Comparison of ENCODE assay signal across 20 mouse cellular contexts in the genomic region with DNA sequence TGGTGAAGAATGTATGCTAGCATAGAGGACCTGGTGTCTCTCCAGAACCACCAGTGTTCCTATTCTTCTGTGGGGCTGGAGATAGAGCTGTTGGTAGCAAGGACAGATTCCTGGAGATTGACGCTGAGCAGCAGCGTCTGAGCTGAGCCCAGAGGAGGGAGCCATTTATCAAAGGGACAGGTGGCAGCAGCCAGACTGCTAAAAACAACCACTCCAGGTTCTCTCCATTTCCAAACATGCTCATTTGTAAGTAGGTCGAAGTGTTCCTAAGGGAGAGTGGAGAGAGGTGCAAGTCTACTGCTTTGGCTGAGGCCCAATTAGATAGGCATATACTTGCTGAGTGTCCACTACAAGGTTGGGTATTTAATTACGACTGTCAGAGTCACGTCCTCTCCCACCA.
DNase-seq lines count a peak whose midpoint lies in the region; ATAC-seq and TF ChIP-seq lines count a peak whose summit lies in the region.
"Had no signal": no experiment of that assay in that cellular context is flagged by ENCODE, and none has a peak within 500 bp of the region (broad histone marks: within the 10 kb centered on the region; RNA-seq: fewer than 3 reads in every experiment).

No protein-coding gene starts in this region.

- H3K36me3 ChIP-seq in heart, embryonic 15.5 days, result no peaks in the 10 kb centered on the region
- H3K36me3 ChIP-seq in heart, embryonic 11.5 days (ENCODE audit: control insufficient read depth, insufficient read depth, low read length), result no peaks in the 10 kb centered on the region
- H3K36me3 ChIP-seq: embryonic facial prominence, embryonic 15.5 days; hindbrain, embryonic 15.5 days; intestine, embryonic 15.5 days; liver, embryonic 13.5 days; midbrain, embryonic 12.5 days had no signal

- H3K9me3 ChIP-seq in heart, embryonic 15.5 days (replicated peaks), result no peaks in the 10 kb centered on the region
- H3K9me3 ChIP-seq in heart, embryonic 11.5 days (replicated peaks; ENCODE audit: control insufficient read depth, low read length), result no peaks in the 10 kb centered on the region
- H3K9me3 ChIP-seq: embryonic facial prominence, embryonic 15.5 days; hindbrain, embryonic 15.5 days; intestine, embryonic 15.5 days; limb, embryonic 13.5 days; liver, embryonic 13.5 days; midbrain, embryonic 12.5 days had no signal

- TF ChIP-seq POLR2A in cerebellum, adult 2 months (IDR thresholded peaks at IDR 0.05; ENCODE audit: borderline replicate concordance, insufficient read depth, low read length), result no peak

- no peaks in the 10 kb centered on the region for H3K27me3 ChIP-seq in heart, embryonic 15.5 days
- H3K27me3 ChIP-seq in heart, embryonic 11.5 days (ENCODE audit: control insufficient read depth, insufficient read depth, low read length), result no peaks in the 10 kb centered on the region
- H3K27me3 ChIP-seq in cerebellum, adult 2 months (ENCODE audit: control insufficient read depth, insufficient read depth, low read length), result no peaks in the 10 kb centered on the region
- H3K27me3 ChIP-seq: embryonic facial prominence, embryonic 15.5 days; hindbrain, embryonic 15.5 days; intestine, embryonic 15.5 days; limb, embryonic 13.5 days; midbrain, embryonic 12.5 days had no signal

- no peak overlapping the region for H3K4me3 ChIP-seq in heart, embryonic 15.5 days
- H3K4me3 ChIP-seq in heart, embryonic 11.5 days (ENCODE audit: low read depth, low read length), result no peak overlapping the region
- H3K4me3 ChIP-seq in cerebellum, adult 2 months (replicated peaks; ENCODE audit: insufficient read depth, low read depth, low read length), result no peak overlapping the region
- H3K4me3 ChIP-seq: embryonic facial prominence, embryonic 15.5 days; hindbrain, embryonic 15.5 days; intestine, embryonic 15.5 days; limb, embryonic 13.5 days; liver, embryonic 13.5 days; midbrain, embryonic 12.5 days had no signal

- peak; percentile 37 for DNase-seq in gastrocnemius, adult 18-20 months (ENCODE audit: low spot score)
- no peak for DNase-seq in gastrocnemius, postnatal 4 days (ENCODE audit: low spot score in 2 of 2)
- peak; percentile 18 to 44 for DNase-seq in cerebellum, adult 2 months
- peak; percentile 37 for DNase-seq in cerebellum, adult 9-11 months
- DNase-seq in ovary, postnatal 36 days (ENCODE audit: low spot score), result no peak
- DNase-seq: heart, postnatal 4 days; kidney, adult 9 months; kidney, postnatal 36 days; liver, embryonic 13.5 days; lung, embryonic 14.5 days; right cerebral cortex, postnatal 4 days had no signal

- WGBS in heart, embryonic 15.5 days, result 24% methylated on average over 5 of the region's 5 CpGs
- WGBS in heart, embryonic 11.5 days (ENCODE audit: insufficient replicate concordance), result 34% methylated on average over 5 of the region's 5 CpGs
- whole genome bisulfite sequencing in cerebellum, adult 2 months, result 32% methylated on average over 5 of the region's 5 CpGs

- H3K4me1 ChIP-seq in heart, embryonic 15.5 days (replicated peaks), result peaks cover 15% of the 10 kb centered on the region
- peaks cover 13% of the 10 kb centered on the region; the same call in 1 of the 2 replicates for H3K4me1 ChIP-seq in heart, embryonic 11.5 days (ENCODE audit: control insufficient read depth, insufficient read depth, low read length)
- H3K4me1 ChIP-seq in cerebellum, adult 2 months (ENCODE audit: control insufficient read depth, insufficient read depth, low read length), result peaks cover 8% of the 10 kb centered on the region; the same call in 1 of the 2 replicates
- H3K4me1 ChIP-seq: embryonic facial prominence, embryonic 15.5 days; intestine, embryonic 15.5 days; midbrain, embryonic 12.5 days had no signal

- no peak for ATAC-seq in heart, embryonic 15.5 days (replicated peaks; ENCODE audit: insufficient number of reproducible peaks, insufficient read depth, low FRiP score, low read depth)
- ATAC-seq in heart, embryonic 11.5 days (replicated peaks; ENCODE audit: insufficient number of reproducible peaks, low FRiP score, low TSS enrichment), result no peak
- ATAC-seq: forebrain, embryonic 16.5 days; intestine, embryonic 15.5 days had no signal

- H3K9ac ChIP-seq in heart, embryonic 15.5 days, result no peak overlapping the region
- H3K9ac ChIP-seq in heart, embryonic 11.5 days (ENCODE audit: low read depth, low read length), result no peak overlapping the region
- H3K9ac ChIP-seq: embryonic facial prominence, embryonic 15.5 days; hindbrain, embryonic 15.5 days; intestine, embryonic 15.5 days; limb, embryonic 13.5 days; liver, embryonic 13.5 days; lung, embryonic 14.5 days; midbrain, embryonic 12.5 days had no signal

- H3K4me2 ChIP-seq in heart, embryonic 15.5 days, result no peak overlapping the region
- H3K4me2 ChIP-seq in heart, embryonic 11.5 days, result no peak overlapping the region
- H3K4me2 ChIP-seq: embryonic facial prominence, embryonic 15.5 days; hindbrain, embryonic 15.5 days; intestine, embryonic 15.5 days; limb, embryonic 13.5 days; liver, embryonic 13.5 days; lung, embryonic 14.5 days; midbrain, embryonic 12.5 days had no signal

- TF ChIP-seq CTCF in cerebellum, adult 2 months (IDR thresholded peaks at IDR 0.05; ENCODE audit: borderline replicate concordance, insufficient read depth, low read depth, low read length), result no peak

- peak overlapping the region; percentile 60 for H3K27ac ChIP-seq in heart, embryonic 15.5 days
- H3K27ac ChIP-seq in heart, embryonic 11.5 days (ENCODE audit: low read depth, low read length), result no peak overlapping the region
- H3K27ac ChIP-seq in cerebellum, adult 2 months (ENCODE audit: insufficient read depth, low read length), result no peak overlapping the region
- H3K27ac ChIP-seq: embryonic facial prominence, embryonic 15.5 days; hindbrain, embryonic 15.5 days; intestine, embryonic 15.5 days; limb, embryonic 13.5 days; liver, embryonic 13.5 days; midbrain, embryonic 12.5 days; stomach, postnatal 0 days had no signal

Comparison
In these comparisons a context has a peak if more than half of its experiments do, and no peak if none do; other contexts are left out.
1. DNase-seq: peak in gastrocnemius, adult 18-20 months (single experiment), cerebellum, adult 2 months (2 of 2) and cerebellum, adult 9-11 months (single experiment); none in gastrocnemius, postnatal 4 days (0 of 2) and ovary, postnatal 36 days (single experiment).